Mouse (Mus musculus) thymus, adult 18-20 months (tissue): ENCODE measurements around the gene Heatr5a.

Experiments
- DNase-seq, 2 experiments: peaks; one replicate each; pipeline ENCODE4 v3.0.0; 2022; ENCODE audit warnings: mixed read lengths in 2 of 2

Heatr5a gene

GRCm38 (mm10) chr12:51843576-51844520 lies 127.3 kb downstream of the Heatr5a start:
- no peak for DNase-seq

GRCm38 (mm10) chr12:51842081-51842864 lies 128.8 kb downstream of the Heatr5a start:
- no peak for DNase-seq

DNA sequence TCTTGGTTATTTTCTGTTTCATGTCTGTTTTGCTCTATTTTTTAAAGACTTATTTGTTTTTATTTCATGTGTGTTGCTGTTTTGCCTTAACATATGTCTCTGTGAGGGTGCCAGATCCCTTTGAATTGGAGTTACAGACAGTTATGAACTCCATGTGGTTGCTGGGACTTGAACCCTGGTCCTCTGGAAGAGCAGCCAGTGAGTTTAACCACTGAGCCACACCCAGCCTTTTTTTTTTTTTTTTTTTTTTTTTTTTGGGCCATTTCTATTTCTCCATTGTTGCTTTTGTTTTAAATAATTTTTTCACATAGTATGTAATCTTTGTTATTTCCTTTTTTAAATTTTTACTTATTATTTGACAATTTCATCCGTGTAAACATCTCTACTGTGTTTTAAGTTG lies 131.3 kb downstream of the Heatr5a start:
- DNase-seq: no peak

DNA sequence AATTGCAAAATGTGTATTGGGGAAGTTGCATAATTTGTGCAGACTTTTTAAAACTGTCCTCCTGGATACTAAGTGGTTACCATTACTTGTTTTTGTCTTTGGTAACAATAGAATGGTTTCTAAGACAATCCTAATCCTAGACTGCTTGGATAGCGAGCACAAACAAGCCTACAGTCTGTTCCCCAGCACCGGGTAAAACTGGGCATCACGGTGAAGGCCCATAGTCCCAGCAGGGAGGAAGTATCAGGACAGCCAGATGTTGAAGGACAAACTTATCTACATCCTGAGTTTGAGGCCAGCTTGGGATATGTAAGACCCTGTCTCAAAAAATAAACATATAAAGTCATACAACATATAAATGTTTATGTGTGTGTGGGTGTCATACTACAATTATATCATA lies 135.9 kb downstream of the Heatr5a start:
- DNase-seq: no peak

DNA sequence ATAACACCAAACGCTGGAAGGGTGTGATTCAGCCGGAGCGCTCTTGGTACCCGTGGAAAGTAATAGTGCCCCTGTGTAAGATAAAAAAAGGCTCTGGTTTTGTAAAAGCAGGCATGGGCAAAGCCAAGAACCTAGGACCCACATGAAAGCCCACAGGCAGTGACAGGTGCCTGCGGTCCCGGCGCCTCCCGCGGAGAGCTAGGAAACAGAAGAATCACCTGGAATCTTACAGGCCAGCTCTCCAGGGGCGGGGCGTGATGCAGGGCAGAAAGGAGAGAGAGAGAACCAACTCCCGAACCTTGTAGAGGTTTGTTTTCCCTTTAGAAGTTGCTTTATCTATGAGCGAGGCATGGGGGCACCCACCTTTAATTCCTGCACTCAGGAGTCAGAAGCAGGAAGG lies 139.2 kb downstream of the Heatr5a start:
- no peak for DNase-seq

- no peak for DNase-seq
Measured at GRCm38 (mm10) chr12:51831296-51831695, 139.8 kb downstream of the Heatr5a start.

DNA sequence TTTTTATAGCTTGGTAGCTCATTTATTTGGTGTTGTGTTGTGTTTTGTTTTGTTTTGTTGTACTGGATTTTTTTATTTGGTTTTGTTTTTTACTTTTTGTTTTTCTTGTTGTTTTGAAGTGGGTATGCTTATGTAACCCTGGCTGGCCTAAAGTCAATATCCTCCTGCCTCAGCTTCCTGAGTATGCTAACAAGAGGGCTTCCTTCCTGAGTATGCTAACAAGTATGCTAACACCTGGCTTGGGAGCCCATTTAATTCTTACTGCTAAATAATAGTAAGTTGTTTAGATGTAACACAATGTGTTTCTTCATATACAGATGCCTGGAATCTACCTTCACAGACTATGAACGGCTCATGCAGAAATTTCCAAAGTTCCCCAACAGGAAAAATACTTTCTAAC lies 140.4 kb downstream of the Heatr5a start:
- no peak for DNase-seq

DNA sequence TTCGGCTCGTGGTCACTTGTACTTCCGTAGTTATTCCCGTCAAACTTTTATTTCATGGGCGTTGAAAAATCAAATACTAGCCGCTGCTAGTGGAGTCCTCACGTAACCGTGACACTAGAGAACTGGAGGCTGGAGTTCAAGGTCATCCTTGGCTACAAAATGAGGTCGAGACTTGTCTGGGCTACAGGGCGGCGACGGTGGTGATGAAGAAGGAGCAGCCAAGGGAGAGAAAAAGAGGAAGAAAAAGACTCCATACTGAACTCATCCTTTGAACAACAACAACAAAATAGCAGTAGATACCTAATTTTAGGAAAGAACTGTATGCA lies 141.1 kb downstream of the Heatr5a start:
- peak in 1 of 2 experiments; percentile 7 for DNase-seq

- peak; percentile 80 to 82 for DNase-seq
Measured at GRCm38 (mm10) chr12:51829290-51830076, 141.6 kb downstream of the Heatr5a start, which contains the start of gene Hectd1. Hectd1 (minus strand) TSS chr12:51829536.

DNA sequence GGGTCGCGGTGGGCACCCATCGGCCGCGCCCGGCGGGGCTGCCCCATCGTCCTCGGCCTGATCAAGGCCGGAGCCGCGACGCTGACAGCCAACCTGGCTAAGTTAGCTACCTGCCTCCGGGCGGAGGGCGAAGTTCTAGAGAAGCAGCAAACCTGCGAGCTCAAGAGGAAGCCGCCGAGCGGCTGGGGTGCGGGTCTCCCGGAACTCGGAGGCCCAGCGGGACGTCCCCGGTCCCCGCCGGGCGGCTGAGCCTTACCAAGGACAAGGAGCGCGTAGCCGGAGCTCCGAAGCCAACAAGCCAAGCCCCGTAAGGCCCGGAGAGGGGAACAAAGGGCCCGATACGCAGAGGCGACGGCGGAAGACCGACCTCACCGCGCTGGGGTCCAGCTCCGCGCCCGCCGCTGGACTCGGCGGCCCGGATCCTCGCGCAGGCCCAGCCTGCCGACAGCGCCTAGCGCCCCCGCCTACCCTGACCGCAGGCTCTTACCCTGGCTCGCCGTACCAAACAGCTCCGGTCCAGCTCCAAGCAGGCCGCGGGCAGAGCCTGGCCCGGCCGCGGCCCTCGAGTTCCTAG lies 142.3 kb downstream of the Heatr5a start:
- DNase-seq: peak; percentile 64 to 75

GRCm38 (mm10) chr12:51827958-51828650 lies 143.0 kb downstream of the Heatr5a start:
- no peak for DNase-seq
